Mouse (Mus musculus): ENCODE measurements at regions not wholly inside any gene's neighbourhood (a gene's known extent, or its start where the extent isn't known, plus 50 kb on each side); places are given as distances from the start of the nearest gene placed in this dataset.

GRCm38 (mm10) chr5:9878063-9878462 is 153.1 kb upstream of the Grm3 start:
- Histone ChIP-seq H3K9me3 (ENCODE audit: low read length) (no peaks in the 10 kb centered on the region), H3K4me2 (ENCODE audit: low read depth, low read length) (no peak overlapping the region), H3K27ac (ENCODE audit: low read depth) (no peak overlapping the region), H3K36me3 (replicated peaks; ENCODE audit: insufficient read depth, low read length) (no peaks in the 10 kb centered on the region), H3K4me1 (ENCODE audit: insufficient read depth) (no peaks in the 10 kb centered on the region), H3K9ac (replicated peaks) (no peak overlapping the region), H3K27me3 (ENCODE audit: insufficient read depth, low read length) (no peaks in the 10 kb centered on the region), H3K4me3 (ENCODE audit: low read depth, low read length) (no peak overlapping the region)
- 42% methylated on average over 1 of the region's 1 CpGs for WGBS (ENCODE audit: insufficient replicate concordance)
- DNase-seq (no peak), ATAC-seq (no peak)
- TF ChIP-seq CTCF (IDR thresholded peaks at IDR 0.05; ENCODE audit: low read depth) (no peak), EP300 (IDR thresholded peaks at IDR 0.05; ENCODE audit: low read depth) (no peak)

- ATAC-seq = no peak
- H3K27me3 ChIP-seq (ENCODE audit: insufficient read depth, low read length) = no peaks in the 10 kb centered on the region
- no peak overlapping the region for H3K9ac ChIP-seq (replicated peaks)
- TF ChIP-seq CTCF (IDR thresholded peaks at IDR 0.05; ENCODE audit: low read depth) (no peak), EP300 (IDR thresholded peaks at IDR 0.05; ENCODE audit: low read depth) (no peak)
- no peaks in the 10 kb centered on the region for H3K4me1 ChIP-seq (ENCODE audit: insufficient read depth)
- no peak overlapping the region for H3K27ac ChIP-seq (ENCODE audit: low read depth)
- DNase-seq = no peak
- H3K4me3 ChIP-seq (ENCODE audit: low read depth, low read length) = no peak overlapping the region
- 73% methylated on average over 4 of the region's 4 CpGs for WGBS (ENCODE audit: insufficient replicate concordance)
- no peaks in the 10 kb centered on the region for H3K9me3 ChIP-seq (ENCODE audit: low read length)
- H3K36me3 ChIP-seq (replicated peaks; ENCODE audit: insufficient read depth, low read length) = no peaks in the 10 kb centered on the region
- H3K4me2 ChIP-seq (ENCODE audit: low read depth, low read length) = no peak overlapping the region
These were observed 144.1 kb upstream of the Grm3 start for GRCm38 (mm10) chr5:9869091-9869490.

- H3K4me2 ChIP-seq (ENCODE audit: low read depth, low read length) = no peak overlapping the region
- no peak for TF ChIP-seq CTCF (IDR thresholded peaks at IDR 0.05; ENCODE audit: low read depth)
- TF ChIP-seq EP300 (IDR thresholded peaks at IDR 0.05; ENCODE audit: low read depth) = no peak
- H3K9ac ChIP-seq (replicated peaks) = no peak overlapping the region
- DNase-seq (no peak), ATAC-seq (no peak)
- no peaks in the 10 kb centered on the region for H3K36me3 ChIP-seq (replicated peaks; ENCODE audit: insufficient read depth, low read length)
- 58% methylated on average over 1 of the region's 1 CpGs for WGBS (ENCODE audit: insufficient replicate concordance)
- no peaks in the 10 kb centered on the region for H3K9me3 ChIP-seq (ENCODE audit: low read length)
- H3K27ac ChIP-seq (ENCODE audit: low read depth) = no peak overlapping the region
- no peaks in the 10 kb centered on the region for H3K4me1 ChIP-seq (ENCODE audit: insufficient read depth)
- H3K4me3 ChIP-seq (ENCODE audit: low read depth, low read length) = no peak overlapping the region
- no peaks in the 10 kb centered on the region for H3K27me3 ChIP-seq (ENCODE audit: insufficient read depth, low read length)
These were observed 104.8 kb upstream of the Grm3 start for GRCm38 (mm10) chr5:9829750-9830149.

GRCm38 (mm10) chr5:9801707-9802106 is 76.7 kb upstream of the Grm3 start:
- no peak overlapping the region for H3K4me3 ChIP-seq (ENCODE audit: low read depth, low read length)
- no peak overlapping the region for H3K9ac ChIP-seq (replicated peaks)
- no peak for TF ChIP-seq CTCF (IDR thresholded peaks at IDR 0.05; ENCODE audit: low read depth)
- TF ChIP-seq EP300 (IDR thresholded peaks at IDR 0.05; ENCODE audit: low read depth) = no peak
- no peaks in the 10 kb centered on the region for H3K27me3 ChIP-seq (ENCODE audit: insufficient read depth, low read length)
- ATAC-seq (no peak), DNase-seq (no peak)
- H3K9me3 ChIP-seq (ENCODE audit: low read length) = no peaks in the 10 kb centered on the region
- H3K4me2 ChIP-seq (ENCODE audit: low read depth, low read length) = no peak overlapping the region
- H3K27ac ChIP-seq (ENCODE audit: low read depth) = no peak overlapping the region
- H3K4me1 ChIP-seq (ENCODE audit: insufficient read depth) = no peaks in the 10 kb centered on the region
- no peaks in the 10 kb centered on the region for H3K36me3 ChIP-seq (replicated peaks; ENCODE audit: insufficient read depth, low read length)

- TF ChIP-seq EP300 (IDR thresholded peaks at IDR 0.05; ENCODE audit: low read depth) (no peak), CTCF (IDR thresholded peaks at IDR 0.05; ENCODE audit: low read depth) (no peak)
- no peak overlapping the region for H3K4me3 ChIP-seq (ENCODE audit: low read depth, low read length)
- ATAC-seq = no peak
These were observed 56.1 kb upstream of the Grm3 start for GRCm38 (mm10) chr5:9781107-9781506.

More at GRCm38 (mm10) chr5:9781107-9781506, 56.1 kb upstream of the Grm3 start:
- Histone ChIP-seq H3K27me3 (ENCODE audit: insufficient read depth, low read length) (no peaks in the 10 kb centered on the region), H3K36me3 (replicated peaks; ENCODE audit: insufficient read depth, low read length) (no peaks in the 10 kb centered on the region), H3K9me3 (ENCODE audit: low read length) (no peaks in the 10 kb centered on the region), H3K9ac (replicated peaks) (no peak overlapping the region), H3K4me1 (ENCODE audit: insufficient read depth) (no peaks in the 10 kb centered on the region), H3K4me2 (ENCODE audit: low read depth, low read length) (no peak overlapping the region), H3K27ac (ENCODE audit: low read depth) (no peak overlapping the region)
- no peak for DNase-seq

All from liver, postnatal 0 days (tissue).